Mouse (Mus musculus) liver (tissue): Measurements from ENCODE around the gene Cdv3.

Experiments
- DNase-seq: peaks from one replicate; pipeline ENCODE4 v3.0.0-alpha.2; 2020; ENCODE audit warnings: mixed read lengths

Gene Cdv3

DNA sequence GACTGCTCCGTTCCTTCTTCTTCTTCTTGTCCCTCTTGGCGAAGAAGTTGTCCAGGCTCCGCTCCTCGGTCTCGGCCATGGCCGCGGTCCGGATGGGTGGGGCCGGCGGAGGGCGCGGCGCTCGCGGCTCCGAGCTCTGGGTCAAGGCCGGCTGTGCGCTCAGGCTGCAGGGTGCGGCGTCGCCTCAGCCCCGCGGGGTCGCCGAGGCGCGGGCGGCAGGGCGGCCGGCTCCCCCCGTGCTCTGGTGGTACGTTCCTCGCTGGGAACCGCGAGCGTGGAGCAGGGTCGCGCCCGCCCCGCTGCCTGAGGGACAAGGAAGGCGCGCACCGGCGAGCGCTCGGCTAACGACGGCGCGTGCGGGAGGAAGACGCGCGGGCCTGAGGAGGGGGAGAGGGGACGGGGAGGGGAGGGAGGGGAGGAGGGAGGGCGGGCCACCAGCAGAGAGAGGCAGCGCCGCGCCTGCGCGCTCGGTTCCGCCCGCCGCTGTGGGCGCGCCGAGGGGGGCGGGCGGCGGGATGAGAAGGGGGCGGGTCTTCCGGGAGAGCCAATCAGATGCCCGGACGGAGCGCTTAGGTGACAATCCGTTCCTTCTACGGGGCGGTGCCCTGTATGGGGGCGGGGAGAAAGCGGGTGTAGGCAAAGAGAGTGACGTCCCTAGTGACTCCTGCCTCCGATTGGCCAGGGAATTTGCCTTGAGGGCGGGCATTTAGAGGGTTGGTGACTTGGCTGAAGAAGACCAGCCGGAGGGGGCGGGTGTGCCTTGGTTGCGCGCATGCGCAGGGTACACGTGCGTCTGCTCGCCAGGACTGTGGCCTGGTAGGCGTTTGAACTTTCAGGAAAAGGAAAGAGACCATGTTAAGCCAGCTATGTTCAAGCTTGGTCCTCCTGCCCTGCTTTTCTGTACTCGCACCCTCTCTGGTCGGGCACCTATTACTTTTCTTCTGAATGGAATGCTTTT lies at the start of gene Cdv3:
Gene Cdv3 (minus strand): TSS at position 551 of the 958 bp plus-strand sequence.
- peak; percentile 100 for DNase-seq

DNA sequence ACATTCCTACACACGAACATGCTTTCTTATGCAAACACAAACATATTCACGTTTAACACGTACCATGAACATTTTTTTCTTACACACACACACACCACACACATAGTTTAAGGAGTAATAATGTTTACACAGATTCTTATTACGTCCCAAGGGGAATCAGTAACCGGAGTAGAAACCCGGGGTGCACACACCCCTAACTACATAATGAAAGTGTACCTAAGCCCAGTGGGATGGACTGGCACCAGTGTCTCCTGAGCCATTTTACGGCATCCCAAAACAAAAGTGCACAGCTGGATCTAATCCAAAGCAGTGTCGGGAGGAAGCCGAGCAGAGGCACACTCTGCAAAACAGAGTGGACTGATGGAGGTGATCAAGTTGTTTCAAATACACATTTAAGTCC lies 47.8 kb upstream of the Cdv3 start:
- no peak for DNase-seq

DNA sequence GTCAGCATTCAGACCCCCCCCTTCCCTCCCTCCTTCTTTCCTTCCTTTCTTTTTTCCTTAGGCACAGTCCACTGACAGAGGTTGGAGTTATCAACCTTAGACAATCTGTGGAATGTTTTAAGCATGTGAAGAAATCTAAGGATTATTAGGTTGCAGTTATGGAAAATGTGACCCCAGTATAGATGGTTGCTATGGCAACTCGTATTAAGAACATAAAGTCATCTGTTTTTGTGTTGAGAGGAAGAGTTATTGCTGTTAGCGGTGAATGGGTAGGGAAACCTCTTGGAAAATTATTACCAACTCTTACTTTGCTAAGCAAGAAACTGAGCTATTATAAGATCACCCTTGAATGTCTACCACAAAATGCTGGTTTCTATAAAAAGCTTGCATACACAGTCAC lies 43.5 kb upstream of the Cdv3 start:
- no peak for DNase-seq

DNA sequence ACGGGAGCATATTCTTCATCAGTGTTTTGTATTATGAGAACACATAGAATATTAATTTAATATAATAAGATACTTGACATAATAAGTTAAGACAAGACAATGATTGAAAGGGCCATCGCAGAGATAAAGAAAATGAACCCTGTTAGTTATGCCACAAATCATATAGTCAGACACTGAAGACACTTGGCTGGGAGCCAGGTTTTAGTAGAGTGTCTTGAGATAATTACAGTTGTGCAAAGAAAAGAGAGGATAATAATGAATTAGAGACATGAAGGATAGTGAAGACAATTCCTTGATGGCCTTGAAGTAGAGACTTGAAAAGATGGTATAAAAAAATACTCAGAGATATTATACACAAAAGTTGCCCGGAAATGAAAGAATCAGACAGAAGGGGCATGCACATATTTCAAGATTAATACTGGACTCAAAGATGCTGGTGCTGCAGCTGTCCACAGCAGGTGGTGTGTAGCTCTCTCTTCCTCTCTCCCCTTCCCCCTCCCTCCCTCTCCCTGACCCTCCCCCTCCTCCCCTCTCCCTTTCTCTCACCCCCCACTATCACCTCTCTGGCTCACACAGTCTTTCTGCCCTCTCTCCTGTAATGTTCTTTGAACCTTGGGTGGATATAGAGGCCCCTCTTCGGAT lies 42.6 kb upstream of the Cdv3 start:
- no peak for DNase-seq

DNA sequence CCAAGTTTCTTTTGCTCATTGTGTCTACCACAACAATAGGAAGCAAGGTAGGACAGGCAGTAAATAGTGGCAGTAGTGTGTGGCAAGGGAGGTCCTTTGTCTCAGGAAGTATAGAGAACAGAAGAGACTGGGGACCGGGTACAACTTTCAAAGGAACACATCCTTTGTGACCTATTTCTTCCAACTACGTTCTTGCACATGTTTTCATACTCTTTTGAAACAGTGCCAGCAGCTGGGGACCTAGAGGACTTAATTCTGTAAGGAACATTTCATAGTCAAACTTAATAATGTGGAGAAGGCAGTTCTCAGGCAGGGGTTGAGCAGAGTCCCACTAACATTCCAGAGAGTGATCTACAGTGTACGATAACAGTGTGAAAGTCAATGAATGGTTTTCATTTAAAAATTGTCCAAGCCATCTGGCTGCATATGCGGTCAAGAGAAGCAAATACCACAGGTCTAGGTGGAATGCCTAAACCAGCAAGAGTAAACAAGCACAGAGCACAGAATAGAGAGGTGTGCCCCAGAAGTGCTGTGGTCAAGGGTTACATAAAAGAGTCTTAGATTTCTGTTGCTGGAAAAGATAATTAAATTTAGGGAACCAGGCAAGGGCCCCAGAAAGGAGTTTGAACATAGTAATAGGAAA lies 37.8 kb upstream of the Cdv3 start:
- no peak for DNase-seq

DNA sequence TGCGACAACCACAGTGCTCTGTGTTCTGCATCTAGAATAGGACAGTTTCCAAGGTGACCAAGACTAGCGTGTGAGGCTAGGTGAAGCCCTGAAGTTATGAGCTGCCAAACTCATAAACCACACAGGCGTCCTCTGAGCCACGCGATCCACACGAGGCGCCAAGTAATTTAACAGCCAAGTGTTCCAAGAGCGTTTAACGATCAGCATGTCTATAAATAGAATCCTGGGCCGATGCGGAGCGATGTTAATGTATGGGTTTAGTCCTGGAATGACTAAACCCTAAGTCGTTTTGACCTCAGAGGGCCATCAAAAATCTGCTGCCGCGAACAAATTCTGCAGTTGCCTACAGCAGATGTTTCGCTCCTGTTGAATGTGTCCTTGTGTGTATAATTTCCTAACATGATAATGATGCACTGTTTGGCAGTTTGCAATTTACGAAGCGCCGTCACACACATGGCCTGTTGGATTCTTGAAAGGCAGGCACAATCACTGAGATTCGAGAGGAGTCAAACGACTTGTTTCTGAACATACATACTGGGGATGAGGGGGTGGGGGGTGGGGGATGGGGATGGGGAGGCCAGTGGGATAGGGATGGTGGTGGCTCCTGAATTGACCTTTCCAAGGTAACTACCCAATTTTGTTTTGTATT lies 33.0 kb upstream of the Cdv3 start:
- DNase-seq, result no peak

DNA sequence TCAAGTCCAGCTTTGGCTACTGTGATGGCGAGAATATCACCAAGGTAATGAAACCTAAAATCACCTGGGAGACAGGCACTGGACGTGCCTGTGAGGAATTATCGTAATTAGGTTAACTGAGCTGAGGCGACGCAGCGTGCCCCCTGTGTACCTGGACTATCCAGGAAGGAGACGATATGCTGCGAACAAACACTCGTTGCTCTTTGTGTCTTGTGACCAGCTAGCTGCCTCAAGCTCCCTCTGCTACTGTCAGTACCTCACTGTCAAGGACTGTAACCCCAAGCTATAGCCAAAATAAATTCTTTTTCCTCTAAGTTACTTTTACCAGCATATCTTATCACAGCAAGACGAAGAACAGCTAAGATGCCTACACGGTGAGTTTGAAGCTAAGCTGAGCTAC lies 27.6 kb upstream of the Cdv3 start:
- DNase-seq, result no peak

DNA sequence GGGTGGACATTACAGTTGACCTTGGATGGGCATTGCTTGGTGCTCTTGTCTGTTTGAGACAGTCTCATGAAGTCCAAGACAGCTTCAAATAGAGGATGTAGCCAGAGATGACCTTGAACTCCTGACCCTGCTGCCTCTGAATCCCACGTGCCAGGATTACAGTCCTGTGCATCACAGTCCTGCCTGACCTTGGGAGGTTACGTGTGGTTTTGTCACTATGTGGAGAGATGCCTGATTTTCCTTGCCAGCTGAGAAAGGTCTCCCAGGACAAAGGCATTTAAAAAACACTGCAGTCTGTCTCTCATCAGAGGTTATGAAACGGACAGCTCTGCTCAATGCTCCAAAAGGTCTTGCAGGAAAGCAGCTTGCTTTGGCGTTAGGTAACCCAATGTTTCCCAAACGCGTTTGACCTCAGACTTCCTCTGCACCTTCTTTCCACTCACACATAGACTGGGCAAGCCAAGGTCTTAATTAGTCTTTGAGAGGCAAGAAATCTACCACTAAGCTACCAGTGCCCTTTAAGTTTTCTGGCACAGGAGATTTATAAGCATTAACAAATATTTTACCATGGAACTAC lies 26.2 kb upstream of the Cdv3 start:
- DNase-seq, result no peak

DNA sequence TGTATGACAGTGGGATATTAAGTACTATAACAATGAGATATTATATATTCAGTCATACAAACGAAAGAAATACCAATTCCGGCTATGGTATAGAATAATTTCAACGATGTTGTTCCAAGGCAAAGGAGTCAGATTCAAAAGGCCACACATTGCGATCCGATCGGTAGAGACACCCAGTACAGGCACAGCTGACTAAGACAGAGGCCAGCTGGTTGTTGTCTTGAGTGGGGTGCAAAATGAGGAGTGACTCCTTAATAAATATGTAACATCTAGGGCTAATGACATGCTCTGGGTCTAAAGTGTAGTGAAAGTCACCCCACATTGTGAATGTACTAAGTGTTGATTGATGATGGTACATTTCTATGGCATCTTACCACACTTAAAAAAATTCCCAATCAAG lies 23.6 kb upstream of the Cdv3 start:
- no peak for DNase-seq

DNA sequence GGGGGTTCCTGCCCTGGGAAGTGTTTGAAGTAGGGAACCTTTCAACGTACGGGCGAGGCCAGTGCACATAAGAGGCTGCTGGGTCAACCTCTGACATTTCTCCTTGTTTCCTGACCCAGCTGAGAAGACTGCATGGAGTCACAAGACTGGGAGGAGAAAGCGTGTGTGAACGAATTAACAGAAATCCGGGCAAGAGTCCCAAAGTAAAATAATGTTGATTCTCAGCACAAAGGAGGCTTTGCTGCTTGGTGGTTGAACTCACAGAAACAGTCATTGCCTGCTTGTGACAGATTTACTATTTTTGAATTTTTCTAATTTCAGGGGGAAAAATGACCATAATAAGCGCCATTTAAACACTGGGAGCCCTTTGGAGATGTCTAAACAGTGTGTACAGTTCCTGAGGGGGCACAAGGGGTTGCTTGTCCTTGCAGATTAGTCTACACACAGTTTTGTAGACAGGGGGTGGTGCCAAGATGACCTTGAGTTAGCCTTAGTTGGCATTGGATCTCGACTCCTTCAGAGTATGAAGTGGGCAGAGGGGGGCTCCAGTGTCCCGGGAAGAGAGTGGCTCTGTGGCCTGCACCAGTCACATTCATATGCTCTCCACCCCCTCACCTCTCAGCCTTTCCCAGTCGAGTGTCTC lies 21.5 kb upstream of the Cdv3 start:
- DNase-seq, result no peak

DNA sequence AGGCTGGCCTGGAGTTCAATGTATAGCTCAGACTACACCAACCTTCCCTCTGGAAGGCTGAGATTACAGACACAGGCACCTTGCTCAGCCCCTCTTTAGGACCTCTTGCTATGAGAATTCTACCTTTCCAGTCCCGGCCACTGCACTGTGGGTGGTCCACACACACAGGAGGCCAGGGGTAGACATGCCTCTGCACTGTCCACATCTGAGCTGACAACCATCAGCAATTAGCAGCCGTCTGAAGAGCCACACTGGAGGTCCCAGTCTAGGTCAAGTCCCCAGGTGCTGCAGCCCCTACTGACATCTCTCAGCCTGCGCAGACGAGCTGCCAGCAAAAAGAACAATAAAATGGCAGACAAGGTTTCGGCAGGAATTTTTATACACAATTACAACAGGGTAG lies 20.9 kb upstream of the Cdv3 start:
- DNase-seq, result no peak

DNA sequence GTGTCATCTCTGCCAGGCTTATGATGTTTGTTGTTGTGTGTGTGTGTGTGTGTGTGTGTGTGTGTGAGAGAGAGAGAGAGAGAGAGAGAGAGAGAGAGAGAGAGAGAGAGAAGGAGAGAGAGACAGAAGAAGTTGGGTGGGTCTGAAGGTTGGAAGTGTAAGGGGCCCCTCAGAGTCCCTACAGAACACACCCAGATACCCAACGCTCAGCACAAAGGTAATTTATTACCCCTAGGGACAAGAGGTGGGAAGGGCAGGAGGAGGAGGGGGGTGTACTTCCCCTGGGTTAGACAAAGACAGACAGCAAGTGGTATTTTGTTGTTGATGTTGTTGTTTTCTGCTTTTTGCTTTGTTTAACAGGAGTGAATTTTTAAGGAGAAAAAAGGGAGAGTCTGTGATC lies 20.0 kb upstream of the Cdv3 start:
- no peak for DNase-seq

DNA sequence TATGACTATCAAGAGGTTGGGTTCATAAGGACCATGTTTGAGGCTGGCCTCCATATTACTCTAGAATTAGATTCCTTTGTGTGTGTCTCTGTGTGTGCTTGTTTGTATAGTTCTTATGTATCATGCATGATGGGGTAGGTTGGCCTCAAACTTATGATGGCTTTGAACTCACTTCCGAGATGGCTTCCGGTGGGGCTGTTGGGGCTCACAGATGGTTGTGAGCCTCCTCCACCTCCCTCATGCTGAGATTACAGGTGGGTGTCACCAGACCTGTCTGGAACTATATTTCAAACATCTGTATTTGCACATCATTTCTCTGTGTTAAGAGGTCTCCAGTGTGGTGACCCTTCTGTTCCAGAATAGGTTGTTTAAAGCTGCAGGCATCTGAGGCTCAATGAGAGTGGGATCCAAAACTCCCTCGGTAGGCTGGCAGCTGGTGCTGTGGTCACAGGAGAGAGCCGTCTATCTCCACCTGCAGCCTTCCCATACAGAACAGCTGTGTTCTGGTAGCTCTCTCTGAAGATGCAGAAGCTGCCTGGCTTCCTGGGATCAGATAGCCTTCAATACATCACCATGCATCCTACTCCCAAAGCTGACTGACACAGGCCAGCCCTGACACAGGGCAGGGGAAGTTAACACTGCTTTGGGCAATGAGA lies 18.6 kb upstream of the Cdv3 start:
- no peak for DNase-seq

DNA sequence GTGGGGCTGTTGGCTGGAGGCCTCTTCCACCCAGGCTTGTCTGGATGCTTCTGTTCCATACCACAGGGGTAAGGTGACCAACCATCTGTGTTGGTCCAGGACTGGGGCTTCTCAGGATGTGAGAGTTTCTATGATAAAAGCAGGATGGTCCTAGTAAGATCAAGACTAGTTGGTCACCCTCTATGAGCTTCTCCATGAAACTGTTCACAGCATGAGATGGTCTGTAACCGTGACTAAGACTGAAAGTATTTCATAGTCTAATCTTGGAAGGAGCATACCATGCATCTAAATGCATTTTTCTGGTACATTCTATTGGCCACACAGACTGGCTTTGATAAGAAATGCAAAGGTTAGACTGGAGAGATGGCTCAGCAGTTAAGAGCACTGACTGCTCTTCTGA lies 17.9 kb upstream of the Cdv3 start:
- DNase-seq, result no peak

DNA sequence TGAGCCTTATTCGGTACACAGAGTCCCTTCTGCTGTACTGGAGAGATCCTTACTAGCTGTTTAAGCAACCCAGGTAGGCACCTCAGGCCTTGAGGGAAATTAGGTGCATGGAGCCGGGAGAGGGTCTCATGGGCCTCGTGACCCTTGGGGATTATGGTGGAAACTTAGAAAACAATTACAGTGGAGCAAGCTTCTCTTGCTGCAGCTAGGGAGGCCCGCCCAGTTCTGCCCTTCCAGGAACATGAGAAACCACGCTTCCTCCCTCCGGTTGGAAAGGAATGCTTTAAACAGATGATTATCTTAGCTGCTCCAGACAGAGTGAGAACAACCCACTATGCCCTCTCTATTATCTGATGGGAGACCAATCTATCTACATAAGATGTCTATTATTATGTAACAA lies 17.3 kb upstream of the Cdv3 start:
- DNase-seq, result no peak

DNA sequence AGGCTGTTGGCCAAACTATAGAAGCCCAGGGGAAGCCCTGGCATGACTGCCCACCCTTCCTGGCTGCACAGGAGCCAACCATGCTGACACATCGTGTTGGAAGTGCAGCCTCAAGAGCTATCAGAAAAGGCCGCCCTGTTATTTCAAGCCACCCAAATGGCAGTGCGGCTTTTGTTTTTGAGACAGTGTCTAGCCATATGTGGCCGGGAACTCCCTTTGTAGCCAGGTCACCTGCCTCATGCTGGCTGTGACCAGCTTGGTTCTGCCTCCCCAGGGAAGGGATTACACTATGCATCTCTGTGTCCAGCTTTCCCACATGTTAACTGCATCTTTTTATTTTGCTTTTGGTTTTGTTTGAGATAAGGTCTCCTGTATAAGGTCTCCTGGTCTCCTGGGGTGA lies 14.9 kb upstream of the Cdv3 start:
- no peak for DNase-seq

DNA sequence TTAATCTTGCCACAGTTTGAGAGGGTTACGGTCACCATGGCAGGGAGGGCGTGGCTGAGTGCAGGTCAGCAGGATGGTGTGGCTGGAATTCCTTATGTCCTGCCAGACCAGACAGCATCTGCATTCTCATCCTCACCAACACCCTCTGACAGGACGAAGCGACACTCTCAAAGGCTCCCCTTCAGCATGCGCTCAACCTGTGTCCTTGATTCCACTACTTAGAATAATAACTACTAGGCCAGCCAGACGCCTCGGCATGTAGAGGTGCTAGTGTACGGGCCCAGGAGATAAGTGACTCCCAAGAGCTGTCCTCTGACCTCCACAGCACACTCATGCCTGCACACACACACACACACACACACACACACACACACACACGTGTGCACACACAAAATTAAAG lies 13.6 kb upstream of the Cdv3 start:
- no peak for DNase-seq

DNA sequence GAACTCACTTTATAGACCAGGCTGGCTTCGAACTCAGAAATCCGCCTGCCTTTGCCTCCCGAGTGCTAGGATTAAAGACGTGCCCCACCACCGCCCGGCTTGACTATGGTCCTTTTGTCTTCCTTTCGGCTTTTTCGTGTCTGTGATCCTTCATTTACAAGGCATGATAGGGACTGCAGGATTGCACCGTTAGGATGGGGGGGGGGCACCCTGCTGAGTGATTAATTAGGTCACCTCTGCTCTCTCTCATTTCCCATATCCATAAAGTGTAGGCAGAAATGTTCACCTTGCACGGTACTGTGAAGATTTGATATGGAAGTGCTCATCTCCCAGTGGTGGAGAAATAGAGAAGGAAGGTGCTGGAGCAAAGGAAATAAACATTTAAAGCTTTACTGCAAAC lies 13.0 kb upstream of the Cdv3 start:
- DNase-seq, result no peak

DNA sequence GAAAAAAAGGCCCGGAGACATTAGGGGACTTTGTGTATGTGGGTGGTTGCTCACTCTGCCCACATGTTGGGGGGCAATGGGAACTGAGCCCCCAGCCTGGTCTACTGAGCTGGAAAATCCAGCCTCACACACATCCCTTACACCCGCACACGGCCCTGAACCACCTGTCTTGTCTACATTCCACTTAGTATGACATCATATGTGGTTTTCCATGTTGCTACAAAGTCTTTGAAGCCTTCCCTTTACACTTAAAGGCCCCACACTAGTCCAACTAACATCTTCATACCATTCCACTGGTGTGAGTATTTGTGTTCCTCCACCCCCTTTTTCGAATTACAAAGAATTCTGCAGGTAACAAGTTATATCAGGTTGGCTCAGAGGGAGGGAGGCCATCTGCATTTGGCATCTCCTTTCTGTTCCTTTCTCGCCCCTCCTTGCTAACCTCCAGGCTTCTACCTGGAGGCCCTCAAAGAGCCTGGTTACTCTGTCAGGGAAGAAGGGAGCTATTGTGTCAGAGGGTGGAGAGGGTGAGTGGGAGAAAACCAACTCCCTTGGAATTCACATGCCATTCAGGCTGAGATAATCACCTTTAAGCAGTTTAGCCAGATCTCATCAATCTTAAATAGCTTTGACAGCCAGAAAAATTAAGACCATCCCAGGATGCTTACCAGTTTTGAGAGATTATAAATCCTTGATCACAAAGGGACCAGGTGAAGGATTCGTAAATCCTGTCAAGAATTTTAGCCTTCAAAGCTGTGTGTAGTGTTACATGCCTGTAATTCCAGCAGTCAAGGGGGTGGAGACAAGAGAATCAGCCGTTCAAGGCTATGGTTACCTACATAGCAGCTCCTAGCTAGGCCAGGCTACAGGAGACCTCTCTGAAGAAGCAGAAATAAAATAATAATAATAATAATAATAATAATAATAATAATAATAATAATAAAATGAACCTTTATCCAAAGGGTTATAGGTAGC lies 11.0 kb upstream of the Cdv3 start:
- no peak for DNase-seq

DNA sequence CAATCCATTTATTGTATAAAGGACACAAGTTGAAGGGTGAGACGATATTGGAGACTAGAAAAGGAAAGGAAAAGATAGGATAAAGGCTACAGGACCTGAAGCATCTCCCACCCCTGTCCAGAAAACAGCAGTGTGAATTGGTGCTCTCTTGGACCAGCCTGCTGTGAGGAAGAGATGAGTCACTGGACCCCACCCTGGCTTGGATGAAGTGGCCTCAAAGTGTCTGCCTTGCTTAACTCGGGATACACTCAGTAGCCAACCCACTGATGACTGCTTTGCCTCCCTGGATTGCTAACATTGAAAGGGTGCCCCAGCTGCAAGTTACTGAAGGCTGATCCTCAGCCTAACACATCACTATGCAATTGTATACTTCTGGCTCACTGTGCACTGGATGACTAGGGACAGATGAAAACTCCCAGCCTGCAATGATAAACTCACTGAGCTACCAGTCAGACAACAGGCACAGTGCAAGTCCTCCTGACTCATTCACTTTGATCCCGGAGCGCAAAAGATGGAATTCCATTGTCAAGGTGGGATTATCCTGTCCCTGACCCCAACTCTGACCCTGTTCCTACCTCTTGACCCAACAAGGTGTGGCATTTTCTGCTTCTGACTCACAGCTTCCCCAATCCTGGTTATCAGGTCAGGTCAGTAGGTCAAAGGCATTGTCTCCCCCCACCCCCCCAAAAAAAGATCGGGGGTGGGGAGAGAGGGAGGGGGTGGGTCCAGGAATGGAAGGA lies 6.8 kb upstream of the Cdv3 start:
- no peak for DNase-seq
